Mouse (Mus musculus): ENCODE data around the gene Slc35e4. TPM values are rescaled to one million over a fixed set of nuclear protein-coding genes. Genes with fewer than 3 reads are reported as not detected.

Gene Slc35e4
- total and polyA plus RNA-seq, 3 experiments = 3.3 to 10.9 (median 4.6) TPM

DNA sequence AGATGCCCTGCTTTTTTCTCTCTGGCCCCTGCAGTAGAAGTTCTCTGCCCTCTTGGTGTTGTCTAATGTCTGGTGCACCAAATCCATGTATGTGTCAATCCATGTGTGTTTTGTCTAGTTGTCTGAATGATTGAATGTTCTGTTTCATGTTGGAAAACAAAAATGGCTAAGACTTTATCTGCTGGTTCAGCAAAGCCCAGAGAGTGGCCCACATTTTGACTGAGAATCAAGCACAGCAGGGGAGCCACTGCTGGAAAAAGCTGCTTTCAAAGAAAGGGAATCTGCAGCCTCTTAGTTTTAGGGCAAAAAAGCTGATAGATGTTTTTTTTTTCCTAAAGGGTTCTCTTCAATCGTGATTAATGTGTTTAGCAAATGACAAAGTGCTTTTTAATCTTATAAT lies 31.9 kb upstream of the Slc35e4 start:
- in situ Hi-C loops (cut with MboI; ENCODE audit: low pct_ligation_motif_present, low pct_unique_long_range_greater_than_20kb, low sequenced_read_pairs) = no loop called here
- TF ChIP-seq POLR2AphosphoS2 (IDR thresholded peaks at IDR 0.05; ENCODE audit: low read depth, low read length) (no peak), E2F4 (IDR thresholded peaks at IDR 0.05; ENCODE audit: insufficient replicate concordance, low read depth, low read length) (no peak), PAX5 (IDR thresholded peaks at IDR 0.05; ENCODE audit: low read length) (no peak), ZC3H11A (IDR thresholded peaks at IDR 0.05; ENCODE audit: low read depth, low read length) (no peak)
- H3K4me3 ChIP-seq (replicated peaks in 1 of 3; ENCODE audit: low read depth in 2 of 3, low read length in 2 of 3, poor library complexity in 1 of 3) = no peak overlapping the region

DNA sequence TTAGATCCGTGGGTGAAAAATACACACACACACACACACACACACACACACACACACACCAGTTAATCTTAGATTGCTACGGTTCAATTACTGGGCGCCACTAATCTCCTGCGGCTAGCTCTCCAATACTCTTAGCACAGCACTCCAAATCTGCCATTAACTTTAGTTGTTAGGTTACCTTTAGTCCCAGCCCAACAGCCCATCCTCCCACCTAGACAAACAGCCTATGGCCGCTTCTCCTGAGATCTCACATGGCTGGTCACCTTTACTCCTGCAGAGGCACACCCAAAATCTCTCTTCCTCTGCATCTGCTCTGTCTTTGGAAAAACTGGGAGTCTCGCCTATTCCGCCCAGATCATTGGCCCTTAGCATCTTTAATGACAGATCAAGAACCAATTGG lies 26.9 kb upstream of the Slc35e4 start:
- 0 out of 4 replicates have a peak, but pooled peaks cover 0 to 2% of the 10 kb centered on the region in 2 experiments for H3K4me1 ChIP-seq (ENCODE audit: control insufficient read depth in 1 of 2, insufficient read depth in 2 of 2)
- H3K4me2 ChIP-seq (ENCODE audit: insufficient read depth, low read depth, poor library complexity, severe bottlenecking) = no peak overlapping the region
- dilution Hi-C loops (cut with MboI; ENCODE audit: extremely low pct_ligation_motif_present, extremely low pct_unique_long_range_greater_than_20kb, low sequenced_read_pairs) = no loop called here
- TF ChIP-seq RCOR1 (conservative IDR thresholded peaks at IDR 0.05; ENCODE audit: low read depth, low read length) (no peak), ZKSCAN1 (IDR thresholded peaks at IDR 0.05; ENCODE audit: borderline replicate concordance, low read depth, low read length) (no peak), UBTF (IDR thresholded peaks at IDR 0.05; ENCODE audit: low read depth, low read length) (no peak), USF1 (IDR thresholded peaks at IDR 0.05; ENCODE audit: low read depth, low read length) (no peak), POLR2AphosphoS2 (IDR thresholded peaks at IDR 0.05; ENCODE audit: low read depth, low read length) (no peak), CTCF (conservative IDR thresholded peaks at IDR 0.05 in 1 of 2, IDR thresholded peaks at IDR 0.05 in 1 of 2; ENCODE audit: low read depth in 2 of 2, low read length in 2 of 2) (no peak), MAX (IDR thresholded peaks at IDR 0.05; ENCODE audit: low read length) (no peak), SMC3 (IDR thresholded peaks at IDR 0.05; ENCODE audit: low read depth, low read length) (no peak), NRF1 (IDR thresholded peaks at IDR 0.05; ENCODE audit: low read depth, low read length) (no peak), JUND (conservative IDR thresholded peaks at IDR 0.05; ENCODE audit: low read depth, low read length) (no peak), MYC (IDR thresholded peaks at IDR 0.05; ENCODE audit: low read depth, low read length) (no peak), NELFE (IDR thresholded peaks at IDR 0.05; ENCODE audit: low read depth, low read length) (no peak)
- H3K79me2 ChIP-seq (replicated peaks; ENCODE audit: control insufficient read depth, extremely low read depth, insufficient read depth, poor library complexity, severe bottlenecking) = no peaks in the 10 kb centered on the region
- no peak overlapping the region for H3K9ac ChIP-seq (ENCODE audit: insufficient read depth, low read depth)
- DNase-seq (ENCODE audit: extremely low read depth) = no peak
- no peaks in the 10 kb centered on the region for H3K36me3 ChIP-seq (replicated peaks in 1 of 2; ENCODE audit: control insufficient read depth in 1 of 2, insufficient read depth in 1 of 2, low read length in 1 of 2)
- no peak overlapping the region for H3K4me3 ChIP-seq (replicated peaks in 1 of 3; ENCODE audit: low read depth in 2 of 3, low read length in 2 of 3, poor library complexity in 1 of 3)
- in situ Hi-C loops (cut with MboI; ENCODE audit: low pct_ligation_motif_present, low pct_unique_long_range_greater_than_20kb, low sequenced_read_pairs) = no loop called here
- H3K27me3 ChIP-seq (replicated peaks) = peaks cover 66% of the 10 kb centered on the region
- H3K9me3 ChIP-seq (replicated peaks; ENCODE audit: low read length) = peaks cover 2% of the 10 kb centered on the region
- H3K27ac ChIP-seq (ENCODE audit: insufficient read depth, low read depth) = no peak overlapping the region

More for the DNA sequence above, 31.9 kb upstream of the Slc35e4 start:
- peaks cover 2% of the 10 kb centered on the region for H3K9me3 ChIP-seq (replicated peaks; ENCODE audit: low read length)
- H3K4me1 ChIP-seq (ENCODE audit: control insufficient read depth in 1 of 2, insufficient read depth in 2 of 2) = no peaks in the 10 kb centered on the region
- no peak for DNase-seq (ENCODE audit: extremely low read depth)
- dilution Hi-C loops (cut with MboI; ENCODE audit: extremely low pct_ligation_motif_present, extremely low pct_unique_long_range_greater_than_20kb, low sequenced_read_pairs) = no loop called here
- no peaks in the 10 kb centered on the region for H3K79me2 ChIP-seq (replicated peaks; ENCODE audit: control insufficient read depth, extremely low read depth, insufficient read depth, poor library complexity, severe bottlenecking)
- no peak overlapping the region for H3K9ac ChIP-seq (ENCODE audit: insufficient read depth, low read depth)
- no peaks in the 10 kb centered on the region for H3K36me3 ChIP-seq (replicated peaks in 1 of 2; ENCODE audit: control insufficient read depth in 1 of 2, insufficient read depth in 1 of 2, low read length in 1 of 2)
- no peak overlapping the region for H3K4me2 ChIP-seq (ENCODE audit: insufficient read depth, low read depth, poor library complexity, severe bottlenecking)
- H3K27me3 ChIP-seq (replicated peaks) = peaks cover 30% of the 10 kb centered on the region
- no peak overlapping the region for H3K27ac ChIP-seq (ENCODE audit: insufficient read depth, low read depth)
